Mouse (Mus musculus) heart, adult 11 months (tissue): Measurements from ENCODE around the gene Trem2.
"Not testable (repeated sequence)": the region's sequence is repeated elsewhere in the genome, so short reads cannot be mapped to it uniquely, and the experiment has no call there.

ENCODE experiments used
- DNase-seq: peaks from one replicate; pipeline ENCODE4 v3.0.0; 2022

The Trem2 gene

GRCm38 (mm10) chr17:48352976-48353375, 6.8 kb downstream of the Trem2 start:
- not testable (repeated sequence) for DNase-seq

GRCm38 (mm10) chr17:48355822-48356221, 9.6 kb downstream of the Trem2 start:
- no peak for DNase-seq

- DNase-seq, result peak; percentile 18
Measured at GRCm38 (mm10) chr17:48357892-48358291, 11.7 kb downstream of the Trem2 start.

DNA sequence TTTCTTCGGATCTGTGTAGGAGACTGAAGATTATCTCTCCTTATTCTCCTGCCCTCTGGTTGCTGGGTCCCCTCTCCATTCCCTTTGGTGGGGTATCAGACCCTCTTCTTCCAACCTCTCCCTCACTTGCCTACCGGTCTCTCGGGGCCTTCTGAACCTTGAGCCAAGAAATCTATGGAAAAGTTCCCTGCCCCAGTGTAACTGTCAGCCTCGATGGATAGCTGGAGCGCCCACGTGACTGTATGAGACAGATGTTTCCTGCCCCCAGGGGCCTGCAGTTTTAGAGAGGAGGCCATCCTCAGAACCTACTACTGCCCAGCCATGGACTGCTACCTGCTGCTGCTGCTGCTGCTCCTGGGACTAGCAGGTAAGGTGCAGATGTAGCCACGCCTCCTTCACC, 13.4 kb downstream of the Trem2 start, which contains the start of gene Treml1:
Gene Treml1, plus strand, starts transcription at position 301 of the 400 bp plus-strand sequence.
- no peak for DNase-seq

DNA sequence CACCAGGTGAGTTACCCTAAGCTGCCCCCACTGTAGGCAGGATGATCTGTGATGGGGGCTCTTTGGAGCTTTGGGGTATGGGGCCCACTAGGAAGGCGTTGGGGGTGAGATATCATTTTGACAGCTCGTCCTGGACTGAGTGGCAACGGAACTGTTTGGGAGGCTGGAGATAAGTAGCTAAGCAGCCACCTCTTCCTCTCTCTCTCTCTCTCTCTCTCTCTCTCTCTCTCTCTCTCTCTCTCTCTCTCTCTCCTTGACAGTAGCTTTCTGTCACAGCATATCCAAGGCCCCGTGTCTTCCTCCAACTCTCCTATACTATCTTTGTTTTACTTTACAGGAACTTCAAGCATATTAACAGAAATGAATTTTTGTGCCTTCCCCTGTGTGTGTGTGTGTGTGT, 14.3 kb downstream of the Trem2 start:
- no peak for DNase-seq

DNA sequence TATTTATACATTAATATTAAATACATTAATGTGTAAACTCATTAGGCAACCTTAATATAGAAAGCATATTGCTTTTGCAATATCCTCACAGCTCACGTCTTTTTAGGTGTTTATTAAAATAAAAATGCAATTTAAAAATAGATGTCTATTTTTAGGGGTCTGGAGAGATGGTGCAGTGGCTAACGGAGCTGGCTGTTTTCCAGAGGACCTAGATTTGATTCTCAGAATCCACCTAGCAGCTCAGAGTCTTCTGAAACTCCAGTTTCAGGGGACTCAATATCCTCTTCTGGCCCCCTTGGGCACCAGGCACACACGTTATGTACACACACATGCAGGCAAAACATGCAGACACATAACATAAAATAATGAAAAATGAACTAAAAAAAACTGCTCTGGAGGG, 16.1 kb downstream of the Trem2 start:
- DNase-seq, result peak; percentile 56

DNA sequence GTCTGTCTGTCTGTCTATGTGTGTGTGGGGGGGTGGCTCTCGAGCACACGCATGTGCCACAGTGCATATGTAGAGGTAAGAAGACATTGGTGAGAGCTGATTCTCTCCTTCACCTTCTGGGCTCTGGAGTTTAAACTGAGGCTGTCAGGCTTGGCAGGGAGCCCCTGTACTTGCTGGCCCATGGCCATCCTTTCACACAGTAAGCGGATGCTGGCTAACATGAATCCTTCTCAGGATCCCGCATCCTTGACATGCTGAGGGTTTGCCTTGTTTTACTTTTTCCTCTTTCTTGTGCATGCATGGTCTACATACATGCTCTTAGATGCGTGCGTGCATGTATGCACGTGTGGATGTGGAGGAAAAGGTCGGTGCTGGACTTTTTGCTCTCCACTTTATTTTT, 16.8 kb downstream of the Trem2 start:
- peak; percentile 88 for DNase-seq

DNA sequence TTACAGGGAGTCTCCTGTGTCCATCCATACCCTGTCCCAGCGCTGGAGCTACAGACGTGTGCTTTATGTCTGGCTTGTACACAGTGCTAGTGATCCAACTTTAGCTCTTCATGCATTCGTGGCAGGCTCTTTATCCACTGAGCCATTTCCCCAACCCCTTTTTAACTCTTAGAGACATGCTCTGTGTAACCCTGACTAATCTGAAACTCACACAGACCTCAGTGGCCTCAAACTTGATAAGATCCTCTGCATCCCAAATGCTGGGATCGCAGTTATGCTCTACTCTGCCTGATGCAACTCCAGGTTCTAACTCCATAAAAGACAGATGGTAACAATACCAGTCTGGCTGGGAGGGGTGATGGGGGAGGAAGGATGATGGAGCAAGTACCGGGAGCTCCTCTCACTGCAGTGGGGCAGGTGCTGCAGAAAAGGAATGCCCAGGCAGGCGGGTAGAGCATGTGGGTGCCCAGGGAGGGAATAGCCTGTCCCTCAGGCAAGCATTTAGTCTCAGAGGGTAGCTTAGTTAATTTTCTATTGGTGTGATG, 17.3 kb downstream of the Trem2 start:
- DNase-seq, result peak; percentile 81

- DNase-seq, result peak; percentile 80
Measured at GRCm38 (mm10) chr17:48365511-48366155, 19.4 kb downstream of the Trem2 start.

GRCm38 (mm10) chr17:48366806-48367205, 20.6 kb downstream of the Trem2 start:
- DNase-seq, result peak; percentile 85

- DNase-seq, result no peak
Measured at GRCm38 (mm10) chr17:48371621-48372020, 25.4 kb downstream of the Trem2 start.

DNA sequence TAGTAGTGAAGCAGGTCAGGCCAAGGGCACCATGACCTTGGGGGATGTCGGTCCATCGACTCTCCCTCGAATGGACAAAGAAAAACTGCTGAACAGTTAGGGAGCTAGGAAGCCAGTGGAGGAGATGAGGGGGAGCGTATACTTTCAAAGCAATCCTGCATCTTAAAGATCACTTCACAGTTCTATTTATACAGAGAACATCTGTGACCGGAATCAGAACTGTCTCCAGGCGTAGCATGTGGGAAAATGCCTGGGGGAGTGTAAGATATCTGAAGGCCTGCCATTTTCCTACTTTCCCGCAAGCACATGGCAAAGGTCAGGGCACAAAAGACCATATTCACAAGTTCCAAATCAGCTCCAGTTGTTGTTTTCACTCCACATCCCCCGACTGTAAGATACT, 26.8 kb downstream of the Trem2 start:
- peak; percentile 75 for DNase-seq

DNA sequence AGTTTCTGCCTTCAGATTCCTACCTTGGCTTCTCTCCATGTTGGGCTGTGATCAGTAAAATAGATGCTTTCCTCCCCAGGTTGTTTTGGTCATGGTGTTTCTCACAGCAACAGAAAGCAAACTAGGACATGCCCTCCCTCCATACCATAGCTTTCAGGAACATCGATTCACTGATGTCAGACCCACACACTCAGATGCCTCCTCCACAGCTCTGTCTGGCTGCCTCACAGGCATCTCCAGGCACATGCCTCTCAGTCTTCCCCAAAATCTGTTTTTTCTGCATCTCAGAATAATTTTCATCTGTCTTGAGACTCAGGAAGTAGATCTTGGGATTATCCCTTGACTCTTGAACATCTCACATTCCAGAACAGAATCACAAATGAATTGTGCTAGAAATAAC, 29.9 kb downstream of the Trem2 start:
- DNase-seq, result peak; percentile 36

- DNase-seq, result no peak
Measured at GRCm38 (mm10) chr17:48379050-48379449, 32.8 kb downstream of the Trem2 start.

- DNase-seq, result peak; percentile 77
Measured at GRCm38 (mm10) chr17:48385786-48386461, 39.7 kb downstream of the Trem2 start.

- peak; percentile 69 for DNase-seq
Measured at GRCm38 (mm10) chr17:48388666-48389065, 42.5 kb downstream of the Trem2 start.

DNA sequence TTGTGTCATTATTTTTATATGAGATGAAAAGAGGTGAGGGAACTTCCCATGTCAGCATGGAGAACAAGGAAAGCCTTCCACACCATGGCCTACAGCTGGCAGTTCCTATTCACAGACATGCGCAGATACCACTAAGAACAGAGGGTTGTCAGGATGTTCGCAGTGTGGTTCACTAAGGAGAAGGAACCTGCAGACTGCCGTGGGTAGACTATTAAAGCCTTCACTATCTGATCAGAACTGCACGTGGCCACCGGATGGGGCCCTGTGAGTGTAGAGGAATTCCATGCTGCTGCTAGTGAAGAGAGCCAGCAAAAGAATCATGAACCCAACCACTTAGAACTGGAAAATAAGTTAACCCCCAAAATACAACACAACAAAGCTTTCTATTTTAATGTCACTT, 43.2 kb downstream of the Trem2 start:
- peak; percentile 69 for DNase-seq

GRCm38 (mm10) chr17:48391446-48391845, 45.2 kb downstream of the Trem2 start:
- DNase-seq, result peak; percentile 74

DNA sequence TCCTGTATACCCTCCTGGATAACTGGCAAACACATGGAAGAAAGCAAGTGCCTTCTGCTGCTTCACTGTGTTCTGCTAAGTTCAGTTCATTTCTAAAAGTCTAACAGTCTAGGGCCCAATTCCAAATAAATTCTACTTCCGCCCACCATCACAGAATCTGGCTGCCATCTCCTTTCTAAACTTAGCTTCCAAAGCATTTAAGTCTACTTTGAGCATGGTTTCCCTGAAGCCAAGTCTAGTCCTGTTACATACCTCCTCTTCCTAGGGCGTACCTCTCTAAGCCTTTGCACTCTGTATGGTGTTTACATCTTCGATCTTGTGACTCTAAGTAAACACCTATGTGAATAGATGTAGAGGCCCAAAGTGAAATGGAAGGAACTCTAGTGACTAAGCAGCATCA, 46.4 kb downstream of the Trem2 start:
- no peak for DNase-seq

DNA sequence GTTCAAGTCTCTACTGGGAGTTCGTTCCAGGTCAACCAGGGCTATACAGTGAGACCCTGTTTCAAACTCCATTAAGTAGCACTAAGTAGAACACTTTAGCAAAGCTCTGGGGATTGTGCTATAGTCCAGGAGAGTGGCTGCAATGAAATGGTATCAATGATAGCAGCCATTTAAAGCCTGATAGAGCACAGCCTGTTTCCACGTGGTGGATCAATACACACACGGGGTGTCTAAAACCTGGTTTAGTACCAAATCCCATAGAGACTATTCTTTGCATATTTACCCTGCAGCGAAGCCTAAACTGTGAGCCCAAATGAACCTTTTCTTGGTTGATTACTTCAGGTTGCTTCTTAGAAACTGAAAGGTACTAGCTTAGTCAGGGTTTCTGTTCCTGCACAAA, 55.5 kb downstream of the Trem2 start:
- peak; percentile 65 for DNase-seq

DNA sequence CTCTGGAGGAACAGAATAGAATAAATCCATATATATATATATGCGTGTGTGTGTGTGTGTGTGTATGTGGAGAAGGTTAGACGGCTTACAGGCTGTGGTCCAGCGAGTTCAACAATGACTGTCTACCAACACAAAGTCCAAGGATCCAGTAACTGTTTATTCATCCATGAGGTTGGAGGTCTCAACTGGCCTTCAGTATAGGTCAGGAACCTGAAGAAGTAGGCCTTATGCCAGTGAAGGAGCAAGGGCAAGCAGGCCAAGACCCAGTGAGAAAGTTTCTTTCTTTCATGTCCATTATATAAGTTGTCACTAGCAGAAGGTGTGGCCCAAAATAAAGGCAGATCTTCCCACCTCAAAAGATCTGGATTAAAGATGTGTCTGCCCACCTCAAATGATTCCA, 56.5 kb downstream of the Trem2 start:
- peak; percentile 43 for DNase-seq
